ENCODE assay signal across 16 mouse cellular contexts in genomic region chr6:68749699-68750098, GRCm38 (mm10).
DNase-seq lines count a peak whose midpoint lies in the region; TF ChIP-seq lines count a peak whose summit lies in the region.
"Had no signal": no experiment of that assay in that cellular context is flagged by ENCODE, and none has a peak within 500 bp of the region (broad histone marks: within the 10 kb centered on the region; RNA-seq: fewer than 3 reads in every experiment).

No protein-coding gene starts in this region.

- TF ChIP-seq RAD21 in CH12.LX (IDR thresholded peaks at IDR 0.05; ENCODE audit: low read depth, low read length), result peak; percentile 79

- in situ Hi-C loops in CH12.LX (cut with MboI; ENCODE audit: low pct_ligation_motif_present, low pct_unique_long_range_greater_than_20kb, low sequenced_read_pairs), result loop anchor here (5.0 to 25.0 kb wide), 2 partner anchors 72 to 537 kb away; no protein-coding TSS in a partner anchor

- TF ChIP-seq CTCF in CH12.LX (conservative IDR thresholded peaks at IDR 0.05 in 1 of 2, IDR thresholded peaks at IDR 0.05 in 1 of 2; ENCODE audit: low read depth in 2 of 2, low read length in 2 of 2), result peak in 1 of 2 experiments; percentile 59; a peak in 2 of 4 replicates

- peaks cover 3 to 30% of the 10 kb centered on the region in 2 experiments for H3K4me1 ChIP-seq in CH12.LX (ENCODE audit: control insufficient read depth in 1 of 2, insufficient read depth in 2 of 2)

- H3K4me2 ChIP-seq in CH12.LX (ENCODE audit: insufficient read depth, low read depth, poor library complexity, severe bottlenecking), result peak overlapping the region; percentile 21; the same call in 1 of the 2 replicates

- H3K4me3 ChIP-seq in CH12.LX (replicated peaks in 1 of 3; ENCODE audit: low read depth in 2 of 3, low read length in 2 of 3, poor library complexity in 1 of 3), result no peak overlapping the region

- peak; percentile 28 for DNase-seq in CH12.LX (ENCODE audit: extremely low read depth)
- DNase-seq in layer of hippocampus, postnatal 25 days (ENCODE audit: extremely low spot score in 1 of 2, low spot score in 1 of 2), result no peak
- DNase-seq: adrenal gland, adult 2 months; adrenal gland, adult 8-10 months; adrenal gland, postnatal 10 days; adrenal gland, postnatal 14 days; adrenal gland, postnatal 25 days; adrenal gland, postnatal 36 days; B cell, adult 2 months; cerebellum, adult 11 months; cerebellum, adult 11-12 months; cerebellum, adult 18-20 months; cerebellum, adult 2 months; cerebellum, adult 8-10 months had no signal

- H3K27me3 ChIP-seq in CH12.LX (replicated peaks), result no peaks in the 10 kb centered on the region
- H3K27me3 ChIP-seq: Patski had no signal

- no peak for TF ChIP-seq POLR2A in CH12.LX (IDR thresholded peaks at IDR 0.05; ENCODE audit: low read depth, low read length)

- no peaks in the 10 kb centered on the region for H3K9me3 ChIP-seq in CH12.LX (replicated peaks; ENCODE audit: low read length)

- TF ChIP-seq EP300 in CH12.LX (IDR thresholded peaks at IDR 0.05; ENCODE audit: low read length), result no peak

- dilution Hi-C loops in CH12.LX (cut with MboI; ENCODE audit: extremely low pct_ligation_motif_present, extremely low pct_unique_long_range_greater_than_20kb, low sequenced_read_pairs), result no loop called here

- no peak overlapping the region for H3K9ac ChIP-seq in CH12.LX (ENCODE audit: insufficient read depth, low read depth)

- H3K79me2 ChIP-seq in CH12.LX (replicated peaks; ENCODE audit: control insufficient read depth, extremely low read depth, insufficient read depth, poor library complexity, severe bottlenecking), result no peaks in the 10 kb centered on the region

- H3K36me3 ChIP-seq in CH12.LX (replicated peaks in 1 of 2; ENCODE audit: control insufficient read depth in 1 of 2, insufficient read depth in 1 of 2, low read length in 1 of 2), result no peaks in the 10 kb centered on the region
- H3K36me3 ChIP-seq: G1E had no signal

- H3K27ac ChIP-seq in CH12.LX (ENCODE audit: insufficient read depth, low read depth), result no peak overlapping the region

TF ChIP-seq in CH12.LX, 34 proteins besides CTCF, POLR2A, EP300 and RAD21:
- TF ChIP-seq SMC3 (IDR thresholded peaks at IDR 0.05; ENCODE audit: low read depth, low read length), result peak; percentile 73
- peak; percentile 37; the same call in 1 of the 2 replicates for TF ChIP-seq ZC3H11A (IDR thresholded peaks at IDR 0.05; ENCODE audit: low read depth, low read length)
- TF ChIP-seq USF2 (conservative IDR thresholded peaks at IDR 0.05; ENCODE audit: low read depth, low read length), result no peak
